Mouse (Mus musculus) ES-CJ7 (cell line): Measurements from ENCODE around the gene 1810013L24Rik.
"Not testable (repeated sequence)": the region's sequence is repeated elsewhere in the genome, so short reads cannot be mapped to it uniquely, and the experiment has no call there.

Experiments
- DNase-seq: peaks from one replicate; pipeline ENCODE4 v3.0.0; 2011; ENCODE audit warnings: low read depth, low spot score

1810013L24Rik gene

DNA sequence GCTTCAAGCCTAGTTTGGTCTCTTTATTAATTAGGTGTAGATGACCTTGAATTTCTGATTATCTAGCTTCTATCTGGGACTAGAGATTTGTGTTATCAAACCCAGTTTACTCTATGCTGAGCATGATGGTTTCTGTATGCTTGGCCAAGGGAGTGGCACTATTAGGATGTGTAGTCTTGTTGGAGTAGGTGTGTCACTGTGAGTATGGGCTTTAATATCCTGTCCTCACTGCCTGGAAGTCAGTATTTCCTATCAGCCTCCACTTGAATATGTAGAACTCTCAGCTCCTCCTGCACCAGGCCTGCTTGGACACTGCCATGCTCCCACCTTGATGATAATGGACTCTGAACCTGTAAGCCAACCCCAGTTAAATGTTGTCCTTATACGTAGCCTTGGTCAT, 7.0 kb downstream of the 1810013L24Rik start:
- DNase-seq = no peak

DNA sequence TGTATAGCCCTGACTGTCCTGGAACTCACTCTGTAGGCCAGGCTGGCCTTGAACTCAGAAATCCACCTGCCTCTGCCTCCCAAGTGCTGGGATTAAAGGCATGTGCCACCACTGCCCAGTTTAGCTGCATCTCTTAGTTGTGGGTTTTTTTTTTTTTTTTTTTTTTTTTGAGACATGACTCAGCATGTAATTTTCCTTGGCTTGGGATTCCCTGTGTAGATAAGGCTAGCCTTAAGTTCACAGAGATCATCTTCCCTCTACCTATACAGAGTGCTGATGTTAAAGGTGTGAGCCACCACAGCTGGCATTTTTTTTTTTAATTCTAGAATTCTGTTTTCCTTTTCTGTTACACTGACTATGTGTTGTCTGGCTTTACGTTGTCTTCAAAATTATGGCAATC, 7.7 kb downstream of the 1810013L24Rik start:
- no peak for DNase-seq

DNA sequence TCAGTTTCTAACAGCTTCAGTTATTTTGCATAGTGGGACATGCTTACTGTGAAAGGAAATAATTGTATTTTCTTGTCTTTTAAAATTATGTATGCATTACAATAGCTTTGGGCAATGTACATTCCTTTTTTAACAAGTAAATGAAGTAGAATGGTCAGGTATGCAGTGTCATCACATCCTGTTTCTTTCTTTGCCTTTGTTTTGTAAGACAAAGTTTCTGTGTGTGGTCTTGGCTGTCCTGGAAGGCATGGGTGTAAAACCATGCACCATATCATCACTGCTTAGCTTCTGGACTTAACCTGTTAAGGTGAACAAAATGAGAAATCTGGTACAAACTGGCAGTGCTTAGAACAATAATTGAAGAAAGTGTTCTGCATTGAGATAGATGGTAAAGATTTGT, 9.0 kb downstream of the 1810013L24Rik start:
- peak; percentile 56 for DNase-seq

DNA sequence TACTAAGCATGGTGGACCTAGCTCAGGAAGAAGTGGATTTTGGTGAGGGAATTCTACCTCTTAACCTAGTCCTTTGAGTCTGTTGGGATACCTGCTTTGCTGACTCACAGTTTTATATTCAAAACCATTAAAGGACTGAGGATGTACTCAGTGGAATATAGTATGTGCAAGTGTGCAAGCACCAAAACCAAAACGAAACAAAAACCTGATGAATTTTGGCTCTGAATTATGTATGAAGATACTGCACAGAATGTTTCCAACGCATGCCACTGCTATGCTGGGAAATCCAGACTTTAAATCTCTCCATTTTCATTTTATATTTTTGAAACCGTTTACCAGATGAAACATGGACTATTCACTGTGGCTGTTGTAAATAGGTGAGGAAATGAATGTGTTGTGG, 10.7 kb downstream of the 1810013L24Rik start:
- DNase-seq = no peak

DNA sequence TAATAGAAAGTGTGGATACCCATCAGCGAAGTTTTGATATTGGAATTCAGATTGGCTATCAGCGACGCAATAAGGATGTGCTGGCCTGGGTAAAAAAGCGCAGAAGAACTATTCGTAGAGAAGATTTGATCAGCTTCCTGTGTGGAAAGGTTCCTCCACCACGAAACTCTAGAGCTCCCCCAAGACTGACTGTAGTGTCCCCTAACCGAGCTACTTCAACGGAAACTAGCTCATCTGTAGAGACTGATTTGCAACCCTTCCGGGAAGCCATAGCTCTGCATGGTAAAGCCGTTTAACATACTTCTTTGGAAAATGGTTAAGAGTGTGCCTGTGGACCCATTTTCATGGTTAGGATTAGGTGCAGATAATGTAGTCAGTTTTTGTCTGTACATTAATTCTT, 13.1 kb downstream of the 1810013L24Rik start:
- DNase-seq = no peak

DNA sequence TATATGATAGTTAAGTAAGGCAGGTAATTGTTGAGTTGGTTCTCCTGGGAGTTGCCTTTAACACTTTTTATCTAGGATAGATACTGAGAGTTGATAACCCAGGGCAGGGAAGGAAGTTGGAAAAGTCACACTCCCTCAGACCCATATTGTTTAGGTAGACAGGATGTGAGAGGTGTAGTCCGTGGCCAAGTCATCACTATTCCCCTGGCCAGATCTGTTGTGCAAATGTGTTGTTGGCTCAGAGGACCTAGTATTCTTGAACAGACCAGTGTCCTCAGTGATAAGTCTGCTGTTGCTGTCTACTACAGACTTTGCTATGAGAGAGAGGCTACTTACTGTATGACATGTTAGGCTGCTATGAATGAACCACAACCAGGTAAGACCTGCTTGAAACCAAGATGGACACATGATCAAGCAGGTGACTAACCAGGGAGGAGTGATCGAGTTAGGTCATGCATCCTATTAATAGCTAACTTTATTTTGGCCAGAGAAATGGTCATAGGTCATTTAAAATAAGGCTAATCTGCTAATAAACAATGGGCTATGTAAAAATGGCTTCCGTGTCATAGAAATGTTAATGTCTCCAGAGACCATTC, 13.8 kb downstream of the 1810013L24Rik start:
- DNase-seq = no peak

DNA sequence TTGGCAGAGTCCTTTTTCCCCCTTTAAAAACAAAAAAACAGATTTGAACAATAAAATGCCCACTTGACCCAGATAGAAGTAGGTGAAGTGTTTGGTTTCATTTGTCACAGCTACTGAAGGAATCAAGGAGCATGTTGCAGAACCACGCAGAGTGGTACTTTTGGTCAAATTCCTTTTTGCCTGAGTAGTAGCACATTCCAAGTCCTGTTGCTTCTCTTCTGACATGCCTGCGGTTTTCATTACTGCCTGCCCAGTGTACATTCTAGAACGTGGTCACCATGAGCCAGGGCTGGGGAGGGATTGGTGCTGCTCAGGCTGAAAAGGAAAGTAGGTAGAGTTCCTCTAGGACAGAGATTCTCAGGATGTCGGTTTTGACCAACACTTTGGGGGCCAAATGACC, 16.1 kb downstream of the 1810013L24Rik start:
- no peak for DNase-seq

DNA sequence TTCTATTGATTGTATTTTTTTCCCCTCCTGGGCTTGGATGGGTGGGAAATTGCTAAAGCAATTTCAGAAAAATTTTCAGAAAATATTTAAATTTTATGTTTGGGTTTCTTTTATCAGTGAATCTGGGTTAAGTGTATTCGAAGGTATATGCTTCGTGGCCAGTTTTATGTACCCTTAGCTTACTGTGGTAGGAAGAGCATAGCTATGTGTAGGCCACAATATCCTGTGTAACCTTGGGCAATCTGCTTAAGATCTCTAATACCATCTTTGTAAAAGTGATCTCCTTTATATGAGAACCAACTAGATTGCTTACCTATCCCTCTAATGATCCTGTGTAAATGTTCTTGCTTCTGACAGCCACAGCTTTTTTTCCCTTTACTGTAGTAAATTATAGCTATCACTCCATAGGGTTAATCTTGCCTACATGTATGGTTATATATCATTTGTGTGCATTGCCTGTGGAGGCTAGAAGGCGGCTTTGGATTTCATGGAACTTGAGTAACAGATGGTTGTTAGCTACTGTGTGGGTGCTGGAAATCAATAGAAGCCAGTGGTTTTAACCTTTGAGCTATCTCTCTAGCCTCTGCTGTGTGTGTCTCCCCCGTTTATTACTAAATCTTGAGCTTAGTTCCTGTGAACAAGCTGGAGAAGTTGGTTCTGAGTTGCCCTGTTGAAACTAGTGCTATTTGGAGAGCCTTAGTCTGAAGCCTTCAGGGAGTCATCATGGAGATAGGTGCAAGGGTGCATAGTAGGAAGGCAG, 18.6 kb downstream of the 1810013L24Rik start:
- DNase-seq = no peak

DNA sequence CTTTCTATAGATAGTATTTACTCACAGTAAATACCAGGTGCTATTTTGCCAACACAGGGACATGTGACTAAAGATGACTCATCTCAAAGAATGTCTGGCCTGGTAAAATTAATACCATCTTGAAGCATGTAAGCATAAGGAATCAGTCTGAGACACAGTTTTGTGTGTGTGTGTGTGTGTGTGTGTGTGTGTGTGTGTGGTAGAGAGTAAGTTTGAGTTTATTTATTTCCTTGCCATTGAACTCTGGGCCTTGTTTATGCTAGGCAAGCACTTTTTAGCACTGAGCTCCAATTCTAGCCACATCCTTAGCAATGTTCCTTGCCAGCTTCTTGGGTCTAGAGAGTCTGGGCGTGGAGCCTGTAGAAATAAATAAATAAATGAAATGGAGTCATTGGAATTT, 20.0 kb downstream of the 1810013L24Rik start:
- no peak for DNase-seq

DNA sequence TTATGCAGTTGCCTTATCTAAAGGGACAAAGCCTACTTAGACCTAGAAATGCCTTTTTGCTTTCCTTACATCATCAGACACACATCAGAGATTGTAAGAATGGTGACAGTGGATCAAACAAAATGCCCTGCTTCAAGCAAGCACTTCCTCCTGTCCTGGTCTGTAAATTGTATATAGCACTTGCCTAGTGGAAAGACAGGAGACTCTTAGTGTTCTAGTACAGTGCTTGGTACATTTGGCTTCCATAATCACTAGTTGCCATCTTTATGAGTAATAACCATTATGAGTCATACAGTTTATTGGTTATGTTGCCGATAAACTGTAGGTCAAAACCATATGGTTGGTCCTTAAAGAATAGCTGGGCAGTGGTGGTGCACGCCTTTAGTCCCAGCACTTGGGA, 25.2 kb downstream of the 1810013L24Rik start:
- no peak for DNase-seq

DNA sequence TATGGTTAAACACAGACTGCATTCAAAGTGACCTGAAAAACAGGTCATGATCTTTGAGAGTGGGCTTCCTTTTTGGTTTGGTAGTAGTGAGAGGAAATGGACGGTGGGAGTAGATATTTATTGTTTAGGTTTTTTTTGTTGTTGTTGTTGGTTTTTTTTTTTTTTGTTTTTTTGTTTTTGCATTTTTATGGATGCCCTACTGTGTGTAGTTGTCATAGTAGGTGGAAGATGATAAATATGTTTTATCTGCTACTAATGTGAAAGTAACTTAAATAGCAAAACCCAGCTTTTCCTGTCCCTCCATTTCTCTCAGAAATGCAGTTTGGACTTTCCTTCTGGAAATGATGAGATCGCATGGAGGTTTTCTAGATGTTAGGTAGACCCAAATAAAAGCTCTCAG, 26.9 kb downstream of the 1810013L24Rik start:
- no peak for DNase-seq

DNA sequence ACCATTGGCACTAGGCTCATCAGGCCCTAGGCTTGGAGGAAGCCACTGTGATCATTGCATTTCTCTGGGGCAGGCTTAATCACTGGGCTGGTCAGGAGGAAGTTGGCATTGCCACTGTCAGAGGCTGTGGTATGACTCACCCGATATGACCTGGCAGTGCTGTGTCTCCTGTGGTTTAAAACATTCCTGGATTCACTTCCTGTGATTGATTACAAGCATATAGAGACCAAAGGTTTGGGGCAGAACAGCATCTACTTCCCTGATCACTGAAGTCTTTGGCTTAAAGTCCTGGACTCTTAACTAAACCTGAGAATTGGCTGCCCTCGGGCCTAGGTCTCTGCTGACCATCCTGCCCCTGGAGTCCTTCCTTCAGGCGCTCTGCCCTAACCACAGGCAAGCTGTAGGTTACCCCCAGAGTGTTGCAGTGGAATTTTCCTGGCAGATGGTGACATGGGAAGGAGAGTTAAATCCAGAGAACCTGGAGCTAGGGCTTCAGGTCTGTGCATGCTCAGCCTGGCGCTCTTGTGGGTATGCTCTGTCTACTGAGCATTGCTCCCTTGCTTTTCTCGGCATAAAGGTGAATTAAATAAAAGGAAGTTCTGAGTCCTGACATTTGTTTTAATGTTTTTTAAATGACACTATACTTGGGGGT, 32.6 kb downstream of the 1810013L24Rik start:
- DNase-seq = no peak

DNA sequence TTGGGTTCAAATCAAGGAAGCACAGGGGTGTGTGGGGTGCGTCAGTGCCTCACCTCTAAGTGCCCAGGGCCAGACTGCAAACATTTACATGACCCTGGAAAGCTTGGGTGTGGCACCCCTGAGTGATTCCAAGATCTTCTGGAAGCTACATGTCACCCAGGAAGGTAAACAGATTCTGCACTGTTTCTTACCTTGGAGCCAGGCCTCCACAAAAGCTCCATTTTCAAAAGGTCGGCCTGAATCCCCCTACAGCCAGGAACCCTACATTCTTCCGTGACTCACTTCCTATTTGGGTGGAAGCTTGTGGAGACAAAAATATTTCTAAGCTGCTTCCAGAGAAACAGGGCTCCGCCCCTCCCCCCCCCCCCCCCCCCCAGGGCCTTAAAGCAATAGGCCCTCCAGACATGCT, 34.3 kb downstream of the 1810013L24Rik start:
- DNase-seq = no peak

DNA sequence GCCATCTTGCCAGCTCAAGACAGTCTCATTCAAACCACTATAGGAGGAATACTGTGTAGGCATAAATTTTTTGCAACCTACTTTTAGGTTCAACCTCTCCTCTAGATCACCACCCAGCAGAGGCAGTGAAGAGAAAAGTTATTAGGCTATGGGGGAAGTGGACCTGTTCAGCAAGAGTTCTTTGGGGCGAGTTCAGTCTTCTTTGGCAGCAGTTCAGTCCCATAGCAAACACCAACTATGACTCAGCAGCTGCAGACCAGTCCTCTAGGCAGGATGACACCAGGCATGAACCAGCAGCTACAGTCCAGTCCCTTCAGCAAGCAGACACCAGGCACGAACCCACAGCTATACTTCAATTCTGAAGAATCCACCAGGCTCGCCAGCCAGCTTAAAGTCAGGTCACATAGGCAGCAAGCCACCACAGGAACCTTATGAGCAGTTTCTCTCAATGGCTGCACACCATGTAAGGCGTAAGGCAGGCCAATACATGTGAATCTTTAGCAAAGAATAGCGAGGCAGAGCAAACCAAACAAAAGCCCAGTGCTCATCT, 37.6 kb downstream of the 1810013L24Rik start:
- DNase-seq = no peak

DNA sequence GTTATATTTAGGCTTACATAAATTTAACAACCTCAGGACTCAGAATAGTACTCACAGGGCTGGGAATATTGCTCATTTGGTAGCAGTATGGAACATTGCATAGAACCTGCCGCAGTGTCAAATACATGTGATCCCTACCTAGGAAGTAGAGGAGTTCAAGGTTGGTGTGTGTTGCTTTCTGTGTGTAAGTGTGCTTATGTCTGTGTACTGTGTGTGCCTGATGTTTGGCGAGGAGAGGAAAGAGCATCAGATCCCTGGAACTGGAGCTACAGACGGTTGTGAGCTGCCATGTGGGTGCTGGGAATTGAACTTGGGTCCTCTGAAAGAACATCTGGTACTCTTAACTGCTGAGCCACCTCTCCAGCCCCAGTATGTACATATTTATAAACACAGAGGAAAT, 38.6 kb downstream of the 1810013L24Rik start:
- DNase-seq = no peak

DNA sequence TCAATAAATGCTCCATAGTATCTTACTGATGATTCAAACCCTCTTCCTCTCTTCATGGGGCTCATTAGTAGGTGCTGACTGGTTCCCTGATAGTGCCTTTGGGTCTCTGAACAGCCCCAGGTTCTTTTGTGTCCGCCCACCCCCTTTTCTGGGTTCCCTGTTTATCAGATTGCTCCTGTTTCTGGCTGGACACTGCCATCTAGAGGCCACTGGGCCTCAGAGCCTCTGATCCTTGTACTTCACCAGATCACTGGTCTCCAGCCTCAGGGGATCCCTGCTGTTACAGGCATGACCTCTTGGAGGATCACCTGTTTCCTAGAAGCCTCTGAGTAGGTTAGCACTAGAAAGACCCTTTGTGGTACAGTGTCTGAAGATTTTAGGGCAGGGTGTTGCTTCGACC, 39.8 kb downstream of the 1810013L24Rik start:
- peak; percentile 92 for DNase-seq

DNA sequence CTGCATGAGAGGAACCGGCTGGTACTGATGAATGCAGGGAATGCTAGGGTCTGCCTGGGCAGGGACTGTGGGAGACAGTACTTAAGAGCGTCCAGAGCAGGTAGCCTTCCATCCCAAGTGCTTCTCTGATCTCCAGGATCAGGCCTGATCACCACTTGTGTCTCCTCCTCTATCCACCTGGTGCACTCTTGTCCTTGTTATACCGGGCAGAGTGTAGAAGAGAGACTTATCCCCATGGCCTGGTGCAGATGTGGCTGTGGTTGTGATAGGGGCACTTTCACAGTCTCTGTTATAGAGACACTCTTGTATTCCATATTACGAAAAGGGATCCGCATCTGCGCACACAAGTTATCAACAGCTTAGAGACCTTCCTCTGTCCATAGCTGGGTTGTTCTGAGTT, 41.5 kb downstream of the 1810013L24Rik start:
- no peak for DNase-seq

DNA sequence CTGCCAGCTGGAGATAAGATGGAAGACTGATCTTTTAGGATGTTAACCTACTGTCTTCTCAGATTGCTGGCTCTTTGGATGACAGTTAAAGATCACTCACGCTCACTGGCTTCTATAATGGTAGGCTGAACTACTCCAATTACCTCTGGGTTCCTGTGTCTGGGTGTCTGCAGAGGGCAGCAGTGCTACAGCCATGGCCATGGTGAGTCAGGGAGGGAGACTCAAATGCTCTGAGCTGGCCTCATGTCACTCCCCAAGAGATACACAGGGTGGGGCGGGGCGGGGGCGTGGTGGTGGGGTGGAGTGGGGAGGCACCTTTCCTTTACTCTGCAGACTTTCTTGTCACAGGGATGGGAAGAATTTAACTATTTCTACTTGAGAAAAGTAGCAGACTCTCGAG, 42.1 kb downstream of the 1810013L24Rik start:
- peak; percentile 45 for DNase-seq

DNA sequence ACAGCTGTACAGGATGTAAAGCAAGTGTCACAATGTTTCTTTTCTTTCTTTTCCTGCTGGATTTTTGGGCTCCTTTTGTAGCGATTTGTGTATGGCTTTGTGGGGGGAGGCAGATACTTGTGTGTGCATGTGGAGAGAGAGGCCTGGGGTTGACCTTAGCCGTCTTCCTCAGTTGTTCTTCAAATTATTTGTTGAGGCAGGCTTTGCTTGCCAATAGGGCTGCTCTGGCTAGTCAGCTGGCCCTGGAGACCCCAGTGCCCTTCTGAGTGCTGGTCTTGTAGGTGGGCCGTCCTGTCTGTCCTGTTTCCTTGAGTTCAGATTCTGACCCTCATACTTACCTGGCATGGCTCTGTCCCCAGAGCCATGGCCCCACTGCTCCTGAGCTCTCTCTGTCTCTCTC, 42.6 kb downstream of the 1810013L24Rik start:
- no peak for DNase-seq

DNA sequence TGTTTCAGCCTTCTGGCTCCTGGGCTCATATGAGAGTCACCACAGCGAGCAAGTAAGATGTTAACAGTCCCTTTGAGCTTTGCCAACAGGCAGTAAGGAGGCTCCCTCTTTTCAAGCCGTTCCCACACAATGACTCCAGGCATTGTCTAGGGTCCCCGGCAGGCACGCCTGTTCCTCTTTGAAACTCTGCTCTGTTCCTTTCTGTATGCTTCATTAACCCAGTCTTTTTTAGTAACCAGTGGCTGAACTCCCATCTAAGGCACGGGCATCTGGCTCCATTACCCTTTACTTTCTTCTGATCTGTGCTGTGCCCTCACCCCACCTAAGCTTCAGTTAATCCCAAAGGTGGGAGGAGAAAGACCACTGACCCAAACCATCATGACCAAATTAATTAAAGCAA, 50.2 kb downstream of the 1810013L24Rik start:
- DNase-seq = no peak

DNA sequence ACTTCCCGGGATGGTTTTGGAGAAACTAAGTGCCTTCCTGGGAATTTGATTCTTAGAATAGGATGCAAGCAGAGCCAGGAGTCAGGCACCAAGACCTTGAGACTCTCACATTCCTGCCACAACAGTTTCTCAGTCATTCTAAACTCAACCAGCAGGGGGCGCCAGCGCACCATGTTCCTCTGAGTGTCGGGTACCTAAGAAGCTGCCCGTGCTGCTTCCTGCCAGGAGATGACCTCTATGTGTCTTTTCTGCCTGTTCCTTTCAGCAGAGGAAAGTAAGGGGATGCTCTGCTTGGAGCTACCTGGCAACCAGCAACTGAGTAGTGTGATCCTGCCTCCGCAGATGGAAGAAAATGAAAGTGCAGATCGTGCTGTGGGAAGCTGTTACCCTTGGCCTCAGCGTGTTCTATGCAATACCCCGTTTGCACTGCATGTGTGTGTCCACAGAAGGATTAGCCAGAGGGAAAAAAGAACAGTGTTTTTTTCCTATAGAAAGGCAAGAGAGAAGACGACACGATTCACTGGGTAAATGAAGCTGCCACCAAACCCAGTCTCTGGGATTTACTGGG, 53.9 kb downstream of the 1810013L24Rik start:
- DNase-seq = peak; percentile 92

DNA sequence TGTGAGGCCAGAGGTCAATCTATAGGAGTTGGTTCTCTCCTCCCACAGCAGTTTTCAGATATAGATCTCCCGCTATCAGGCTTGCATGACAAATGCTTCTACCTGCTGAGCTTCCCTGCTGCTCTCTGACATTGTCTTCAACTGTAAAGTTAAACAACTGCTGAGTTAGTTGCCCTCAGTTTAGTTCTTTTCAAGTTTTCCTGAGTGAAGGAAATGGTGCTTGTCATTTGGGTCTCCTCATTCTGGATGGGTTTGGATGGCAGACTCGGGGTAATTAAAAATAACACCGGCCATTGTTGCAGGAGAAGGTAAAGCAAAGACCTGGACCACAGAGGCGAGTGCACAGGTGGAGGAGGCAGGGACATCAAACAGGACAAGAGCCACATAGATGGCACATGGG, 64.3 kb downstream of the 1810013L24Rik start:
- DNase-seq = not testable (repeated sequence)
